ENCODE assay signal across 10 mouse cellular contexts in the genomic region with DNA sequence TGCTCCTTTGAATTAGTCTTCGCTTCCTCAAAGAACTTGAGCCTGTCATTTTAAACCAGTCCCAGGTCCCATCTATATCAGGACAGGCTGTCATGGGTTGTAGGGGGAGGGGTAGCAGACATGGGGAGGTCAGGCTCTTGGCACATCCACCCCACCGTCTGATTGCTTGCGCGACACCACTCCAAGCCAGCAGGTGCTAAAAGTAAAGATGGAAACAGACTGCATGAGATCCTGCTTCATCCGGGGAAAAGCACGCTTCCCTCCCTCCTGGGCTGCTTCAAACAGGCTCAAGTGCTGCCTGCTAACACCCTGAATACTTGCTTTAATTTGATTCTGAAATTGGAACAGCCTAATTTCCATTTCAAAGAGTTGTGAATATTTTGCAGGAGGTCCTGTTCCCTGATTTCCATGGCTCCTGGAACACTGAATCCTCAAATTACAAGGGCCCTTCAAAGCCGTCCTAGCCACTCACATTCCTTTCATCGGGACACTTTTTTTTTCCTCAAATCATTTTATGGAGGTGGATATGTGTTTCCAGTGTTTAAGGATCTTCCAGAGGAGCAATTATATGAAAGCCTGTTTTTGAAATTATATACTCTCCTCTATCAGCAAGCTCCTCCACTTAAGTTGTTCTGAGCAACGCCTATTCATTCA. TPM values are rescaled to one million over a fixed set of nuclear protein-coding genes. Genes with fewer than 3 reads are reported as not detected.
DNase-seq lines count a peak whose midpoint lies in the region; ATAC-seq and TF ChIP-seq lines count a peak whose summit lies in the region.
"Had no signal": no experiment of that assay in that cellular context is flagged by ENCODE, and none has a peak within 500 bp of the region (broad histone marks: within the 10 kb centered on the region; RNA-seq: fewer than 3 reads in every experiment).

Gene Mettl11b (minus strand): TSS at position 127 of the 654 bp plus-strand sequence.

- WGBS in forebrain, embryonic 14.5 days = 9% methylated on average over 9 of the region's 9 CpGs
- 41% methylated on average over 9 of the region's 9 CpGs for WGBS in heart, embryonic 16.5 days
- WGBS in midbrain, embryonic 13.5 days = 20% methylated on average over 9 of the region's 9 CpGs

- peak within 1 kb of the TSS; percentile 58 for H3K27ac ChIP-seq in layer of hippocampus, adult 2 months
- no peak within 1 kb of the TSS for H3K27ac ChIP-seq in forebrain, embryonic 14.5 days (ENCODE audit: low read depth, low read length)
- no peak within 1 kb of the TSS for H3K27ac ChIP-seq in heart, embryonic 16.5 days (ENCODE audit: low read length)
- H3K27ac ChIP-seq in midbrain, embryonic 13.5 days = peak within 1 kb of the TSS; percentile 30; the same call in 1 of the 2 replicates
- H3K27ac ChIP-seq: macrophage had no signal

- H3K9me3 ChIP-seq in forebrain, embryonic 14.5 days (replicated peaks; ENCODE audit: control insufficient read depth, low read length) = no peaks in the 10 kb centered on the region
- no peaks in the 10 kb centered on the region for H3K9me3 ChIP-seq in heart, embryonic 16.5 days (replicated peaks; ENCODE audit: control insufficient read depth, low read length)
- no peaks in the 10 kb centered on the region for H3K9me3 ChIP-seq in midbrain, embryonic 13.5 days

- H3K36me3 ChIP-seq in forebrain, embryonic 14.5 days (ENCODE audit: control insufficient read depth, insufficient read depth, low read length) = no peaks in the 10 kb centered on the region
- H3K36me3 ChIP-seq in heart, embryonic 16.5 days (ENCODE audit: control insufficient read depth, insufficient read depth) = no peaks in the 10 kb centered on the region
- H3K36me3 ChIP-seq in midbrain, embryonic 13.5 days = no peaks in the 10 kb centered on the region

- peak within 1 kb of the TSS; percentile 34 for H3K4me3 ChIP-seq in layer of hippocampus, adult 2 months
- H3K4me3 ChIP-seq in forebrain, embryonic 14.5 days (ENCODE audit: low read depth, low read length) = no peak within 1 kb of the TSS
- H3K4me3 ChIP-seq in heart, embryonic 16.5 days (ENCODE audit: low read length) = no peak within 1 kb of the TSS
- peak within 1 kb of the TSS; percentile 11; the same call in 1 of the 2 replicates for H3K4me3 ChIP-seq in midbrain, embryonic 13.5 days (replicated peaks)

- no peaks in the 10 kb centered on the region for H3K27me3 ChIP-seq in forebrain, embryonic 14.5 days (replicated peaks; ENCODE audit: control insufficient read depth, insufficient read depth, low read length)
- no peaks in the 10 kb centered on the region for H3K27me3 ChIP-seq in heart, embryonic 16.5 days (ENCODE audit: control insufficient read depth, insufficient read depth, low read length)
- no peaks in the 10 kb centered on the region for H3K27me3 ChIP-seq in midbrain, embryonic 13.5 days

- no peak for TF ChIP-seq CTCF in layer of hippocampus, adult 2 months (conservative IDR thresholded peaks at IDR 0.05)

- H3K9ac ChIP-seq in forebrain, embryonic 14.5 days (ENCODE audit: low read length) = no peak within 1 kb of the TSS
- no peak within 1 kb of the TSS for H3K9ac ChIP-seq in heart, embryonic 16.5 days (ENCODE audit: low read length)
- H3K9ac ChIP-seq in midbrain, embryonic 13.5 days (replicated peaks) = peak within 1 kb of the TSS; percentile 41; the same call in 1 of the 2 replicates

- peaks cover 11% of the 10 kb centered on the region for H3K4me1 ChIP-seq in forebrain, embryonic 14.5 days (ENCODE audit: control insufficient read depth, insufficient read depth, low read length)
- no peaks in the 10 kb centered on the region for H3K4me1 ChIP-seq in heart, embryonic 16.5 days (ENCODE audit: control insufficient read depth, insufficient read depth, low read length)
- H3K4me1 ChIP-seq in midbrain, embryonic 13.5 days (replicated peaks) = peaks cover 13% of the 10 kb centered on the region

- DNase-seq in layer of hippocampus, adult 2 months (ENCODE audit: low spot score in 2 of 2) = peak in 1 of 2 experiments; percentile 2
- no peak for DNase-seq in layer of hippocampus, adult 9-10 months (ENCODE audit: low spot score)
- peak; percentile 66 for DNase-seq in forebrain, embryonic 14.5 days (ENCODE audit: low spot score)
- no peak for DNase-seq in urinary bladder, postnatal 14 days (ENCODE audit: low spot score)
- no peak for DNase-seq in urinary bladder, postnatal 4 days (ENCODE audit: low spot score in 2 of 2)
- DNase-seq in adrenal gland, postnatal 36 days = no peak

- H3K4me2 ChIP-seq in forebrain, embryonic 14.5 days (ENCODE audit: low read length) = peak within 1 kb of the TSS; percentile 44
- peak within 1 kb of the TSS; percentile 0; the same call in 1 of the 2 replicates for H3K4me2 ChIP-seq in heart, embryonic 16.5 days (ENCODE audit: low read depth, low read length)
- H3K4me2 ChIP-seq in midbrain, embryonic 13.5 days (replicated peaks) = peak within 1 kb of the TSS; percentile 50

- peak; percentile 95 for ATAC-seq in forebrain, embryonic 14.5 days
- ATAC-seq in heart, embryonic 16.5 days (replicated peaks; ENCODE audit: extremely low read depth, insufficient read depth, low FRiP score) = no peak
- peak; percentile 94 for ATAC-seq in midbrain, embryonic 13.5 days
- ATAC-seq: CD4-positive, CD25-positive, alpha-beta regulatory T cell, adult 4 months had no signal

RNA-seq across cellular contexts. Expression of gene Mettl11b, which starts in this region (rescaled TPM):
- 1 to 10 TPM; 3.8 to 4.4 TPM for total RNA-seq in layer of hippocampus, adult 2 months (2021)
- polyA plus RNA-seq in forebrain, embryonic 14.5 days (2014; fragmentation: Nextera tagmentation; extraction: Ambion mirVana) = 1.1 and 2.3 TPM in 2 replicates
- polyA plus RNA-seq in heart, embryonic 16.5 days (2015; fragmentation: Nextera tagmentation; extraction: Ambion mirVana) = not detected in 2 replicates
- 0.39 and 0.46 TPM in 2 replicates for polyA plus RNA-seq in midbrain, embryonic 13.5 days (2015; fragmentation: Nextera tagmentation; extraction: Ambion mirVana)
- not detected for total RNA-seq in adrenal gland, postnatal 36 days (2021)
- polyA plus RNA-seq: CD4-positive, CD25-positive, alpha-beta regulatory T cell, adult 4 months; macrophage had no signal

Comparison
In these comparisons a context has a peak if more than half of its experiments do, and no peak if none do; other contexts are left out.
1. RNA of gene Mettl11b (total RNA-seq): 3.8 to 4.4 TPM in layer of hippocampus, adult 2 months; not detected in adrenal gland, postnatal 36 days; every median in the first group is over 4 times any median in the second.
2. Peak in ATAC-seq, H3K4me3 ChIP-seq, H3K27ac ChIP-seq, H3K9ac ChIP-seq and H3K4me2 ChIP-seq in midbrain, embryonic 13.5 days; RNA of the gene not detected or under 1 TPM.
3. H3K4me2 ChIP-seq: peak in every context shown above with its lines; median percentile 50 in midbrain, embryonic 13.5 days; 44 in forebrain, embryonic 14.5 days; 0 in heart, embryonic 16.5 days.